Mouse (Mus musculus): Measurements from ENCODE around the gene Cars2.
"Not testable (repeated sequence)": the region's sequence is repeated elsewhere in the genome, so short reads cannot be mapped to it uniquely, and the experiment has no call there.

The Cars2 gene

GRCm38 (mm10) chr8:11550281-11550948 is at the start of gene Cars2:
TSS of gene Cars2 (minus strand) at chr8:11550783.
- peak; percentile 93 for DNase-seq

- no peak for DNase-seq
Observed at GRCm38 (mm10) chr8:11593222-11593884, 42.8 kb upstream of the Cars2 start.

DNA sequence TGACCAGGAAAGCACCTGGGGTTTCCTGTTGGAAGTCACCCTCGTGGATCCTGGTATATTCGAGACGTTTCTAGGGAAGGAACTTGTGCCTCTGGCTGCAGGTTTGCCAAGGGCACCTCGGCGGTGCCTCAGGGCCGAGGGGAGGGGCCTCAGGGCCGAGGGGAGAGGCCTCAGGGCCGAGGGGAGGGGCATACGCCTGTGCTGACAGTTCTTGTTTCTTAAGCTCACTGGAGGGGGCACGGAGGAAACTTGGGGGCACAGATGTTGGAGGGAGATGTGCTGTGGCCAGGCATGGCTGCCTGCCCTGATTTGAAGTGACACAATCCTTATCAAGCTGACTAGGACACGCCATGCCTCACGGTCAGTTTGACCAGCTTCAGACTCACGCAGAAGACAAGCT is 41.7 kb upstream of the Cars2 start:
- DNase-seq = peak; percentile 16

DNA sequence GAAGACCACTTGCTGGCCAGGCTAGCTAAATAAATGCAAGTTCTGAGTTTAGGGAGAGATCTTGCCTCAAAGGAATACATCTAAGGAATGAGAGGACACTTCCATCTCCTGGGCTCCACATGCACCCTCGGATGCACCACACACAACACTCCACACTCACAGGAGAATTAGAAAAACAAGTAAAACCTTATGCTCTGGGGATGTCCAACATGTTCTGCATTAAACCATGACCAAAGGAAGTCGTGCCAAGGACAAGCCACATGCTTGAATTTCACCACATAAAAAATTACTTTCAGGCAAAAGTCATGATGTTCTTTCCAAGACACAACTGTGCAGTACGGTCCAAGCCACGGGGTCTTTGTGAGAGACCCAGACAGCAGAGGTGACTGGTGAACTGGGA is 41.3 kb upstream of the Cars2 start:
- no peak for DNase-seq

DNA sequence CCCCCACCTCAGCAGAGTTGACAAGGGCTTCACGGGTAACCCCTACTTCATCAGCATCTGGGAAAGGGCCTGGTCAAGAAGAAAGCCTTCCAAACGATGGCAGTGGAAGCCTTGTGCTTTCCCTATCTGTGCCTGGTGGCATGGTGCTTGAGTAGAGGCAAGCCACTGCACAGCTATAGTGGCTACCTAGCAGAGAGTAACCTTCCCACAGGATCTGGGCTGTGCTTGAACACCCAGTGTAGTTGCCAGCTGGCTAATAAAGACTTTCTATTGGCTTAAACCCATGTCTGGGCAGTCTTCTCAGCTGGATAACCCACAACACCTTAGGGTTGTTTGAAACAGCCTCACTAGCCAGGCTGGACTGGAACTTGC is 35.8 kb upstream of the Cars2 start:
- DNase-seq = no peak

GRCm38 (mm10) chr8:11585513-11586373 is 35.2 kb upstream of the Cars2 start:
- peak; percentile 69 for DNase-seq

DNA sequence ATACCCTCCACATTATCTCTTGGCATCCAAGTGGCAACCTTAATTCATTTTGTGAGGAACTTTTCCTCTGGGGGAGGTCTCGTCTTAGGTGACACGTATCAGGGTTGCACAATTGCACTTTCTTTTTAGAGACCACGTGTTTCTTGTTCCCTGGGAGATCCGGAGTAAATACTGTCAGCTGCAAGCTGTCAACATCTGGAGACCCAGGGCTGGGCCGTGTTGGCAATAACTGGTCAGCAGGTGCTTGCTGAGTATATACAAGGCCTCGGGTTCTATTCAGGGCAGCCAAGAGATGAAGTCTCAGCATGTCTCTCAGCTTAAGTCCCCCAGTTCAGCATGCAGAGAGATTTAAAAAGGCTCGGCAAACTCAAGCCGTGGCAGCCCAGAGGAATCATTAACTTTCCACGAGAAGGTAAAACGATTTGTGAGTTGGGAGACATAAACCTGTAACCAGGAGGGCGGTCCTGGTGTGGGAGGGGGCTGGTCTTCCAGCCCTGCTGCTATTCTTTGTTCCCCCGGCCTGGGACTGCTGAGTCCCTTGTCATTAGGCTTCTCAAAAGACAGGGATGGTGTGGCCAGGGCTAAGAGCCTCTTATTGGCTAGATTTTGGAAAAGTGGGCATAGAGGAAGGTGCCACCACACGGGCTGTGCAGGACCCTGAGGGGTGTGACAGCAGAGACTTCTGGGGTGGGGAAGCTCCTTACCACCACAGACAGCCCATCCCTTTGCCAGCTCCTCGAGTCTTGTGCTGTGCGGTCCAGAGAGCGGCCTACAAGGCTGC is 25.2 kb upstream of the Cars2 start:
- DNase-seq = no peak

GRCm38 (mm10) chr8:11574911-11575603 is 24.5 kb upstream of the Cars2 start:
- DNase-seq = no peak

DNA sequence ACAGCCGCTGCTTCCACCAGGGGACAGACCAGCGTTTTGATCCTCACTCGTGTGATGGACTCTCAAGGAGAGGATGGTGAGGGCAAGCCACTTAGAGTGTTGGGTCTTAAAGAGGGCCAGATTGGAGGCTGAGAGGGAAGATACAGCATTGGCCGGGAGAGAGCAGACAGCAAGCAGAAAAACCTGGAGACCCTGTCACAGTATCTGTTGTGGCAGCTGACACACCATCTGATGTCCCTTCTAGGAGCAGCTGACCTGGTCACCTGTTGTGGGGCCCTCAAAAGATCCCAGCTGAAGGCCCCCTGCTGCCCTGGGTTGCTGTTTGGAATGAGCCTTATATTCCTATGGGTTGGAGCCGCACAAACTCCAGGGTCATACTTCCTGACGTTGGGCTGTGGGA is 21.8 kb upstream of the Cars2 start:
- DNase-seq = no peak

DNA sequence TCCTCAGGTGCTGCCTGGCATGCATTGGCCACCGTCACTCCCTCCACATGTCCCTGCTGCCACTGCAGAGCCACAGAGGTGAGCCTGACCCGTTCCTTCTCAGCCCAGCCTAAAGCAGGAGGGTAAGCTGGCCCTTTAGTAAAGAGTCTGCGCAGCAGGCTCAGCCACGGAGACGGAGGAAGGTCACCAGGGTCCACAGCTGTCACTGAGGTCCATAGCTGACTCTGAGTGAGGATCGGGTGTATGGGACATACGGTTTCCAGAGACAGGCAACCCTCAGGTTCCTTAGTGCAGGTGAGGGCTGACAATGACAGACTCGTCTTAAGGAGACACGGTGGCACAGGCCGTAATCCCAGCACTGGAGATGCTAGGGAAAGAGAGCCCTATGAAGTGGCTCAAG is 21.4 kb upstream of the Cars2 start:
- DNase-seq = no peak

GRCm38 (mm10) chr8:11570742-11571141 is 20.2 kb upstream of the Cars2 start:
- no peak for DNase-seq

GRCm38 (mm10) chr8:11569260-11570097 is 18.9 kb upstream of the Cars2 start:
- peak; percentile 25 for DNase-seq

- not testable (repeated sequence) for DNase-seq
Observed at GRCm38 (mm10) chr8:11568193-11568592, 17.6 kb upstream of the Cars2 start.

- DNase-seq = no peak
Observed at GRCm38 (mm10) chr8:11564721-11565120, 14.1 kb upstream of the Cars2 start.

DNA sequence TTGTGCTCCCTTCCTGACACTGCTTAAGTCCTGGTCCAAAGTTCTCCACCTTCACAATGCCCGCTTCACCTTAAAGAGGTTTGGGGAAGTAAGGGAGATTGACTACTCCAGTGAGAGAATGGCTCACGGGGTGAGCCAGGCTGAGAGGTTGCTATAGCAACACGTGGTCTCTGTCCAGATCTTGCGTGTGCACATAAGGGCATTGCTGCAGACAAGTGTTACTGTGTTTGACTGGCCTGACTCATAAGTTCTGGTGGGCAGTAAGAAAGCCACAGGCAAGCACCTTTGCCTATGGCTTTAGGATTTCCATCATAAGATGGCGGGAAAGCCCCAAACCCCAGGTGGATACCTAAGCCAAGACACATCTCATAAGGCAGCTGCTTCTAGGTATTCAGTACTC is 13.7 kb upstream of the Cars2 start:
- DNase-seq = no peak

DNA sequence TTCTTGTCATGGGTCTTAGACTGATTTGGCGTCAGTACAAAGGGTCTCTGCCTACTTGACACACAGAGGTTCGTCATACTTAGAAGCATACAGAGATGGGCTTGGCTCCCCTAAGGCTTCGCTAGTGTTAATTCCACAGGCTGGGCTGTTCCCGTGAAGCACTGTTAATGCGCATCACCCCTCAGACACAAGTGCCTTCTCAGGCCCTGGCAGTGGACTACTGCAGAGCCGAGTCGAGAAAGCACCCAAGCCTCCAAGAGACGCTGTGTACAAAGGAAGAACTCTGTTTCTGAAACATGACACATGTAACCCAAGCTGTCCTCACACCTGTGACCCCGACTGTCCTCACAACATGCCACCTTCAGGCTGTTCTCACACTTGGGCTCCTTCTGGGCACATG is 9.6 kb upstream of the Cars2 start:
- DNase-seq = no peak

DNA sequence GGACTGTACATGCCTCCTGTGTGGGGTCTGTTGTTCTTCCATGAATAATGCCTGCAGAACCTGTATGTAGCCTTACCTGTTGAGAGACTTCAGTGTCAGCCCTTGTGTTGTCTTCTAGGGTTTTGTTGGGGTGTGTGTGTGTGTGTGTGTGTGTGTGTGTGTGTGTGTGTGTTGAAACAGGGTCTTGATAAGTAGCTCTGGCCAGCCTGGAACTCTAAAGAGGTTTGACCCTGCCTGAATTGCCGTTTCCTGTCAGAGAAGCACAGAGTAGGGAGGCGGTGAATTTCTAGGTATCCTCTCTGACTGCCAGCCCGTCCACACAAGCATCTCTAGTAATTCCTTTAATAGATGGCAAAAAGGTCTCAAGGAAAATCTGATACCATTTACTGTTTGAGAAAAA is 8.9 kb upstream of the Cars2 start:
- DNase-seq = no peak

- DNase-seq = peak; percentile 98
Observed at GRCm38 (mm10) chr8:11557768-11558629, 7.4 kb upstream of the Cars2 start.

DNA sequence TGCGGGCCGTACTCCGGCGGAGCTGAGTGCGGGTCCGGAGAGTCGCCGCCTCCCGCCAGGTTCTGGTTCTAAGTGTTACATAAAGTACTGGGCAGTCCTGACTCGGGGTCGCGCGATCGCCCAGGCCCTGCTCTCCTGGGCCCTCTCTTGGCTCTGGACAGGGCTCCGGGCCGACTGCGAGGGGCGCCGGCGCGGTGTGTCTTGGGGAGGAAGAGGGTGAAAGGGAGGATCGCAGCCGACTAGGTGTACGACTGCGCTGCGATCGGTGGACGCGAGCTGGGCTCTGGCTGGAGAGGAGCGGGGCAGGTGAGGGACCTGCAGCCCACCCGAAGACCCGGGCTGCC is 6.8 kb upstream of the Cars2 start:
- no peak for DNase-seq

DNA sequence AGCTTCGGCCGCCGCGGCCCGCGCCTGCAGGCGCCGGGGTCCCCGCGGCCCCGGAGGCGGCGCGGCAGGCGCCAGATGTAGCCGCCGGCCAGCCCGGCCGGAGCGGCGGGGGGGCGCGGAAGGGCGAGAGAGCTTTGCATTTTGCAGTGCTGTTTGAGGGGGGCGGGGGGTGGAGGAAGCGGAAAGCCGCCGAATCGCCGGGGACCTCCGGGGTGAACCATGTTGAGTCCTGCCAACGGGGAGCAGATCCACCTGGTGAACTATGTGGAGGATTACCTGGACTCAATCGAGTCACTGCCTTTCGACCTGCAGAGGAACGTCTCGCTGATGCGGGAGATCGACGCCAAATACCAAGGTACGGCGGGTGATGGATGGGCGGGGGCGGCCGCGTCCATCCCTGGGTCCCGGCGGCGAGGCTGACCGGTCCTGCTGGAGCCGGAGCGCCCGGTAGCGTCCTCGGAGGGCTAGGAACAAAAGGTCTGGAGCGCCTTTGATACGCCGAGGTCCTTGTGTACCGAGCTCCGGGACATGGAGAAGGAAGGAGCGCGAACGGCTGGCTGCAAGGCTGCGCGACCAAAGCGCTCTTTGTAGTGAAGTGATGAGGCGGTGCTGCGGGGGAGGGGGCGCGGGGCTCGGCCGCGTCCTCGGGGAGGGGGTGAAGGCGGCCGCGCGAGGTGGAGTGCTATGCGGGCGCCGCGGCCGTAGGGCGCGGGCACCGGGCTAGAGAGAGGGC is 6.3 kb upstream of the Cars2 start:
- peak; percentile 56 for DNase-seq
